17 mouse cellular contexts compared by ENCODE assay signal in genomic region chrX:73650869-73651268, GRCm38 (mm10).
"Had no signal": no experiment of that assay in that cellular context is flagged by ENCODE, and none has a peak within 500 bp of the region (broad histone marks: within the 10 kb centered on the region; RNA-seq: fewer than 3 reads in every experiment).

No protein-coding gene starts in this region.

- H3K4me2 ChIP-seq: lung, embryonic 14.5 days; midbrain, embryonic 12.5 days; neural tube, embryonic 13.5 days; neural tube, embryonic 15.5 days; stomach, embryonic 15.5 days had no signal

- H3K4me3 ChIP-seq: midbrain, embryonic 10.5 days; midbrain, embryonic 12.5 days; myocyte; neural tube, embryonic 13.5 days; neural tube, embryonic 15.5 days; stomach, embryonic 15.5 days had no signal

- ATAC-seq: midbrain, embryonic 16.5 days had no signal

- H3K9me3 ChIP-seq: midbrain, embryonic 10.5 days; midbrain, embryonic 12.5 days; neural tube, embryonic 13.5 days; neural tube, embryonic 15.5 days; stomach, embryonic 15.5 days had no signal

- H3K27me3 ChIP-seq: midbrain, embryonic 12.5 days; neural tube, embryonic 13.5 days; neural tube, embryonic 15.5 days; stomach, embryonic 15.5 days had no signal

- DNase-seq: lung, adult 18-20 months; lung, embryonic 14.5 days; lung, postnatal 10 days; lung, postnatal 4 days; midbrain, embryonic 14.5 days; right cerebral cortex, postnatal 14 days; thymus, adult 2 months; thymus, postnatal 25 days; thymus, postnatal 4 days had no signal

- H3K9ac ChIP-seq: lung, embryonic 14.5 days; midbrain, embryonic 12.5 days; neural tube, embryonic 13.5 days; neural tube, embryonic 15.5 days; stomach, embryonic 15.5 days had no signal

- H3K36me3 ChIP-seq: midbrain, embryonic 10.5 days; midbrain, embryonic 12.5 days; neural tube, embryonic 13.5 days; neural tube, embryonic 15.5 days; stomach, embryonic 15.5 days had no signal

- H3K27ac ChIP-seq: midbrain, embryonic 10.5 days; midbrain, embryonic 12.5 days; neural tube, embryonic 13.5 days; neural tube, embryonic 15.5 days; stomach, embryonic 15.5 days; stomach, postnatal 0 days had no signal

- H3K4me1 ChIP-seq: midbrain, embryonic 10.5 days; midbrain, embryonic 12.5 days; neural tube, embryonic 13.5 days; neural tube, embryonic 15.5 days; stomach, embryonic 15.5 days had no signal
